Mouse (Mus musculus): ENCODE results near the gene Mcm9.

DNA sequence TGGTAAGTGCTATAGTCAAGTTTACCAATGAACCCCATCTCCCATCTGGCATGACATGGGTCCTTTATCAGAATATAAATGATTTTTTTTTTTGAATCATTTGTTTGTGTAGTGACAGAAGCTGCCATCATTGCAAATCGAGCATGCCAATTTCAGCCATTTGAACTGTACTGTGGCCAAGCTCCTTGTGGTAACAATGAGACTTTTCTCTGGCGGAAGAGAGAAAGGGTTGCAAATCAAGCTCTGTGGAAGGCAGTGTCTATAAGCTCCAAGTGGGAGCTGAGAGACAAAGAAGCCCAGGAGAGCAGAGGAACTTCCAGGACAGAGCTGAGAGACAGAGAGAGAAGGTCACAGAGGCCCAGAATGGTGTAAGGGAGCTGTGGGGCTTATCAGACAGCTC, 64.7 kb downstream of the Mcm9 start:
- no peak for TF ChIP-seq CTCF (IDR thresholded peaks at IDR 0.05; ENCODE audit: insufficient read depth, low read depth, low read length)
- no peak for TF ChIP-seq POLR2A (IDR thresholded peaks at IDR 0.05; ENCODE audit: insufficient read depth, low read depth, low read length)

All from olfactory bulb, adult 2 months (tissue).